Mouse (Mus musculus) heart, postnatal 14 days (tissue): ENCODE results near the gene Klhl33. TPM values are rescaled to one million over a fixed set of nuclear protein-coding genes. Genes with fewer than 3 reads are reported as not detected.
"Not testable (repeated sequence)": the region's sequence is repeated elsewhere in the genome, so short reads cannot be mapped to it uniquely, and the experiment has no call there.

Experiments used
- DNase-seq, 2 experiments: peaks; one replicate each; pipeline ENCODE4 v3.0.0; 2021 to 2022
- intact Hi-C: fragments of 180-260 bp; cut with DNase I; formaldehyde crosslinking; loops from one replicate; pipeline ENCODE4 v1.15.1; 2025
- long read RNA-seq, 2 experiments: library from polyadenylated mRNA; stranded (forward); transcript quantifications; one replicate each; pipeline ENCODE4 v2.0.0; 2021
- total RNA-seq, 2 experiments: library from RNA; stranded (reverse); gene quantifications; 2 replicates each; pipeline ENCODE4 v1.2.3; 2021

The Klhl33 gene
- 10 to 100 TPM; 14.5 to 22.5 TPM for total RNA-seq
- long read RNA-seq, experiment 1, full-length matches to known transcripts, result 23 of 25 reads
- long read RNA-seq, experiment 1, partial matches to known transcripts, result 0 of 25 reads
- long read RNA-seq, experiment 1, other reads (novel, unspliced or antisense), result 2 of 25 reads
- long read RNA-seq, experiment 2, full-length matches to known transcripts, result 33 of 36 reads
- long read RNA-seq, experiment 2, partial matches to known transcripts, result 0 of 36 reads
- long read RNA-seq, experiment 2, other reads (novel, unspliced or antisense), result 3 of 36 reads

DNA sequence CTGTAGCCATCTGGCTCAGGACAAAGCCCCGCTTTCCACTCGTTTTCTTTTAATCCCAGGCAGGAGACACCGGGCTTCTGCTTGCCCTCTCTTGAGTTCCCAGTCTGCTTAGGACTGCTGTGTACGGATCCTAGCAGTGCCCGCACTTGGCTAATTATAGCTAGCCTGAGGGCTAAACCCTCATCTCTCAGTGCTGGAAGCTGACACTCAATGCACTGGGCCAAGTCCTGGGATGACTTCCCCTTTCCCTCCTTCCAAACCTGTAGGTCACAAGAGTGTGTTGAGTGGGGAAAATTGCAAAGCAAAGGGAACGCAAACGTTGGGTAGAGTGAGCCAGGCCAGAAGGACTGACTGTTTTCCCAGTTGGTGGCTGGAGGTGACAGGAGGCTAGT lies at the start of gene Klhl33:
TSS of gene Klhl33 (minus strand) at position 134 of the 392 bp plus-strand sequence.
- intact Hi-C loops, result no loop called here

DNA sequence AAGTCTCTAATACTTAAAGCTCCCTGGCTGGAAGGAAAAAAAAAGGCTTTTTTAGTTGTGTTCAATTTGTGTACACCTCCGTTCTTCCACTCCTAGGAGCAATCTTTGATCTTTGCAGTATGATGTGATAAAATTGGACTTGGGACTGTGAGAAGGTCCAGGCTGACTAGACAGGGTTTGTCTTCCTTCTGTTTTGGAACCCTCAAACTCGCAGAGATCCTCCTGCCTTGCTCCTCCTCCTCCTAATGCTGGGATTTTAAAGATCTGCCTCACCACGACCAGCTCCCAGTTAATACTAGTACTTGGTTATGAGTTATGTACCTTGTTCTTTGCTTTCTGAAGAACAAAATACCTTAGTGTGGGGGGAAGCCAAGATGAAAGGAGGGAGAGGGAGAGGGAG lies 48.2 kb upstream of the Klhl33 start:
- intact Hi-C loops, result loop anchor here (2.0 kb wide), 1 partner anchor 15 kb away; no protein-coding TSS in a partner anchor

More for the DNA sequence above, at the start of gene Klhl33:
- peak; percentile 17 to 42 for DNase-seq

DNA sequence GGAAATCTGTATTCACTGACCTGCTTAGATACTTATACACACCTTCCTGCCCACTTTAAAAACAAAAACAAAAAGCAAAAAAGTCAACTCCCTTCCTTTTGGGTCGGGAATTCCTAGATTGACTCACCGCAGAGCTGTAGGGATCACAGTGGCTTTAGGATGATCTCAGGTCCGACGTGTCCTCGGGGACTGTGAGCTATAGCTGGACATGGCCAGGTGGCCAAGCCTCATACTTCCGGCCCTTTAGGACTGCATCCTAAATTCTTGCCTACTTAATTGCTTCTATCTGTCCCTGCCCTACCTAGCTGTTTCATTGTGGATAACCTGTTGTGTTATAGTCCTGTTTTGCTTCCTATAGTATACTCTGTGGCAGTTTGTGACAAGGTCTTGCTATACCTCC lies 47.8 kb upstream of the Klhl33 start:
- intact Hi-C loops, result loop anchor here (2.0 kb wide), 1 partner anchor 16 kb away; no protein-coding TSS in a partner anchor
- DNase-seq, result not testable (repeated sequence)

More for the DNA sequence above, 48.2 kb upstream of the Klhl33 start:
- not testable (repeated sequence) for DNase-seq

DNA sequence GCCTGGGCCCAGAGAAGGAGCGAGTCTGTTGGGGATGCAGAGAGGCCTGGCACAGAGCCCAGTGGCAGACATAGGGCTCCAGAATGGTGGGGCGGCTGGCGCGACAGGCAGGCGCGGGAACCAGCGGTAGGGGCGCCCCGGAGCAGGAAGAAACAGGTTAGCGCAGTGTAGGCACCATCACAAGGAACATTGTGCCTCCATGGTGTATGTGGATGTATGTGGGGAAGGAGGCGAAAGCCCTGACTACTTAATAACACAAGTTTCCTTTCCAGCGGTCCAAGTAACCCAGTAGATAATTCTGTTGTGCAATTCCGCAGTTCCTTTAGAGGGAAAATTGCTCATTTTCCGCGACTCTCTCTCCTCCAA lies 47.3 kb upstream of the Klhl33 start:
- intact Hi-C loops, result loop anchor here (2.0 kb wide), 1 partner anchor 16 kb away; no protein-coding TSS in a partner anchor
- not testable (repeated sequence) for DNase-seq

DNA sequence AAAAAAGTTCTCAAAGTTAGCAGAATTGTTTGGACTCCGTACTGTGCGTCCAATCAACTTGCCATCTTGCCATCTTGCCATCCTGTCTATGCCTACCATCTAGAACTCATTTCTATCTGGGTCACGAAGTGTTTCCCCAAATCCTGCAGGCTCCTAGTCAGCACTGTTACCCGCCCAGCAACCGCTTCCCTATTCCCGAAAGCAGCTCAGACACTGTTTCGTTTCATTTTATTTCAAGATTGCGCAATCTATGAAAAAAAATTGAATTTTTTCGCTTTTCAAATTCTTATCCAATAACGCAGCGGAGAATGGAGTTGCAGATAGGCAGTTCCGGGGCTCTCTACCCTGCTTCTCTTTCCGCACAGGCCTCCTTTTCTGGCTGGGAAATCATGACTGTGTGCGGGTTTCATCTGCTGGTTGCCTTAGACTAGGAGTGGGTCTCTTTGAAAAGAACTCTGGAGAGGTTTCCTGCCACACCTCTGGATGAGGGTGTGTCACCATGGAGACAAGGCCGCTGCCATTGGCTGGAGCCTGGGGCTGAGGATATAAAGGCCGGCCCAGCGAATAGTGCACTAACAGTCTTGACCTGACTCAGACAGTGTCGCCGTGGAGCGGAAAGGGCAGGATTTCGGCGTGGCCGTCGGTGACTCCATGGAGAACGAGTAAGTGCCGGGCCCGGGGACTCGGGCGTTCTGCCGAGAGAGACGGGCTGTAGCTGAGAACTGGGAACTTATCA lies 46.8 kb upstream of the Klhl33 start, which contains the start of gene Gm49342:
TSS of gene Gm49342 (plus strand) at position 586 of the 736 bp plus-strand sequence.
- DNase-seq, result peak; percentile 93 to 94
- intact Hi-C loops, result loop anchor here (2.0 kb wide), 1 partner anchor 17 kb away; no protein-coding TSS in a partner anchor

DNA sequence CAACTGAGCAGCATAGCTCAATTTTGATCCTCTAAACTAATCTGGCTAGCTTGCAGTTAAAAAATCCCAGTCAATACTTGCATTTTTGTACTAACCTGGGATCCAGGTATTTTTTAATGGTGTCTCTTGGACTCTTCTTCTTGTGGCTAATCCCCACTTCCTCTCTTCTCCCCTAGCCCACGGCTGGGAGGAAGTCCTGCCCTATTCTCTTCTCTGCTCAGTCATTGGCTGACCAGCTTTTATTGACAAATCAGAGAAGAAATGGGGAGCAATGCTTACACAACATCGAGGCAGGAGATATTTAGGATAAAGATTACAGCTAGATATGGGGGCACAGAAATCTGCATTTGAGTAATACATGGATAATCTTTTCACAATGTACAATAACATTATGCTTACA lies 41.6 kb upstream of the Klhl33 start:
- intact Hi-C loops, result loop anchor here (5.0 kb wide), 1 partner anchor 127 kb away; no protein-coding TSS in a partner anchor
- no peak for DNase-seq

DNA sequence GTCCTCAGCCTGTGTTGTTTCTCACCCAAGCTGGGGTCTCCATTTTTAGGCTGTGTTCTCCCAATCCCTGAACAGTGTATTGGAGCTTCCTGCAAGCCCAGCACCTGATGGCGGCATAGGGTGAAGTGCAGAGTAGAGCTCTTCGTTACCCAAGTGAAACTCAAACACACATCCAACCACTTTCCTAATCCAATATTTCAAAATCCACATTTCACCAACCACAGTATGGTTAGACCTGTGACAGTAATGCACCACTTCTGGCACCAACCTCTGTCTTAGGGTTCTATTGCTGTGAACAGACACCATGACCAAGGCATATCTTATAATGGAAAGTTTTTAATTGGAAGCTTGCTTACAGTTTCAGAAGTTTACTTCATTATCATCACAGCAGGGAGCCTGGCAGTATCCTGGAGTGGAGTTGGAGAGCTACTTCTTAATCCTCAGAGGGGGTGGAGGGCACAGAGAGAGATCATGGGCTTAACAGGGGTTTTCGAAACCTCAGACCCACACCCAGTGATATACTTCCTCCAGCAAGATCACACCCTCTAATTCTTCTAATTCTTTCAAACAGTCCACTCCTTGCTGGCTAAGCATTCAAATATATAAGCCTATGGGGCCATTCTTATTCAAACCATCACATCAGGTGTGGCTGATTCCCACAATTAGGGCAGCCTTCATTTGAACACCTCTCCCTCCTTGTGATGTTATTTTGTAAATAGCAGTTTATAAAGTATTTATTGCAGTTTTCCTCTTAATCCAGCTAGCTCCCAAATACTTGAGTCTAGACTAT lies 41.0 kb upstream of the Klhl33 start:
- DNase-seq, result no peak
- intact Hi-C loops, result loop anchor here (5.0 kb wide), 1 partner anchor 126 kb away; no protein-coding TSS in a partner anchor

DNA sequence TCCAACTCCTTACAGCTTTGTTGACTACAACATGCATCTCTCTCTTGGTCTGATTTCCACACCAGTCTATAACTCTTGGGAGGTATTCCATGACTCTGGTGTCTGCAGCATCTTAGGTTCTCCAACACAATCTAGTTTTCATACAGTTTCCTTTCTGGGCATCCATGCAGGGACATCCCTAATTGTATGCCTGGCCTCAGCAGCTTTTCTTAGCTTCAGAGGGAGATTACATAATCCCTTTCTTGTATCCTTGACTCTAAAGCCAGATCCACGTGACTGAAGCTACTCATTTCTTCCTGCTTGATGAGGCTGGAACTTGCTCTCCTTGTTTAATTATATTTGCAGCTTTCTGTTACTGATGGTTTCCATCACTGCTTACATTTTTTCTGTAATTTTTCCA lies 39.3 kb upstream of the Klhl33 start:
- no peak for DNase-seq
- intact Hi-C loops, result loop anchor here (5.0 kb wide), 1 partner anchor 124 kb away; no protein-coding TSS in a partner anchor

DNA sequence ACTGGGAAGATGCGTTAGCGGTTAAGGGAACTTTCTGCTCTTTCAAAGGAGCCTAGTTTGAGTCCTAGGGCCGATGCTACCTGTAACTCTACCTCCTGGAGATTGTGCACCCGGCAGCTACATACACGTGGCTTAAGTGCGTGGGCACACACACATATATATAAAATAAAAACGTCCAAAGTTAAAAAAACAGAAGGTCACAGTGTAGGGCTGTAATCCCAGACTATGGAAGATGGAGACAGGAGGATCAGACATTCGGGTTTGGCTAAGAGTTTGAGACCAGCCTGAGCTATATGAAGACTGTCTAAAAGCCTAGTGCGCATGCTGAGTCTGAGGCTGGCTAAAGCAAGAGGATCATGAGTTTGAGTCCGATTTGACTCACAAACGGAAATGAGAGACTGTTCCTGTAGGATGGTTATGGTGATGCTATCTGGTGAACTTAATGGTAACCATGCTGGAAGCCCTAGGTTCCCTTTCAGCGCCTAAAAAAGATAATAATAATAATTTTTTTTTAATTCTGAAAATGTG lies 34.2 kb upstream of the Klhl33 start:
- intact Hi-C loops, result no loop called here
- DNase-seq, result no peak

DNA sequence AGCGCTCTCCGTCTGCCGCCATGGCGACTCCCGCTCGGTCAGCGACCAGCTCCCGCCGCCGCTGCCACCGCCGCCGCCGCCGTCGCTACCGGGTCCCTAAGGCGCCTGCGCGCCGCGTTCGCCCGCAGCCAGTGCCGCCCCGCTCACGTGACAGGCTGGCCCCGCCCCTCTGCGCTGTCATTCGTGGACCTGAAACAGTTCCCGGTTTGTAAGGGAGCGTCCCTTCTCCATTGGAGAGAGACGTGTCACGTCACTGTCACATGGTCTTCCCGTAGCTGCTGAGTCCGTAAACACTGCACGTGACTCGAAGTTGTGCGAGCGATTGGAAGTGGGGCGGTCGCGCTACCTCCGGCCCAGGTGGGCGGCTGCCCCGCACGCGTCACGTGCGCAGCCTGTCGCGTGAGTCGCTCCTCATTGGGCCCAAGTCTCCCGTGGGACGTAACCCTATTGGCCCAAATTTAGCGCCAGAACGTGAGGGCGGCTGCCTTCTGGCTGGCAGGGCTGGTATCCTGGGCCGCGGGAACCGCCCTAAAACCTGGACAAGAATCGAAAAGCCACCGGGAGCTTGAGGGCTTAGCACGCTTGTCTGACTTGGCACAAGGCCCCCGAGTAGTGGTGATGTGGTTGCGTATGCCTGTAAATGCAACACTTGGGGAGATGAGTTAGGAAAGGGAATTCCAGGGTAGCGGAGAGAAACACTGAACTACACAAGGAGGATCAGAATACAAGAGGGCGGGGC lies 33.6 kb upstream of the Klhl33 start, which contains the start of the genes Pip4p1 and Pnp:
TSS of gene Pip4p1 (minus strand) at position 103 of the 739 bp plus-strand sequence.
TSS of gene Pnp (plus strand) at position 329 of the 739 bp plus-strand sequence.
- DNase-seq, result peak; percentile 99
- intact Hi-C loops, result no loop called here

DNA sequence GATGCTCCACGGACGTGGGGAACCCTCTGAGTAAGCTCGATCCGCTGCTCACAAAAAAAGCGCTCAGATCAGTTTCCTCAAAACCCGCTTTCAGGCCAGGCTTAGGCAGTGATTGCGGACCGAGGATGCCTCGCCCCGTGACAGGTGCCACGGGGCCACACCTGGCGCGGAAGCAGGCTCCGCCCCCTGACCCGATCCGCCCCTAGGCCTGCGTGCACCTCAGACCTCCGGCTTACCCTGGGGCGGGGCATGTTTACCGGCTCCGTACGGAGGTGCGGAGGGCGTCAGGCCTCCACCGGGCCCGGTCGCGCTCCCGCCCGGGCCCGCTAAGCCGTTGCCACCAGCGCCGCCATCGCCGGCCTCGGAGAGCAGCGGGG lies 33.1 kb upstream of the Klhl33 start:
- no peak for DNase-seq

DNA sequence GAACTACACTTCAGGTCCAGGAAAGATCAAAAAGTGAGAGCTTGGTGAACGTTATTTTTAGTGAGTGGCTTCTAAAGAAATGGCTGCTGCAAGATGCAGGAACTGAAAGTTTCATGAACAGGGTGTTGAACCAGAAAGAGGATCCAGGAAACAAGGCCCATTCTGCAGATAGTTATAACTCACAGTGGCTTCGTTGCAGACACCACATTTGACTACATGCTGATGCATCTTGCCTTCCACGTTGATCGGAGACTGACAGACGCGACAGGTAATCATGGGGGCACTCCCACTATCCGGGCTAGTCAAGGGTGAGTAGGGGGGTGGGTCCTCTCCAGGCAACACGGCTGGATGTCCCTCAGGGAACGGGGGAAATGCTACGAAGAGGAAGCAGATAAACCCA lies 32.6 kb upstream of the Klhl33 start:
- intact Hi-C loops, result loop anchor here (5.0 kb wide), 2 partner anchors 58 to 123 kb away; partner anchors contain the start of genes Ccnb1ip1, Parp2 and Tep1
- DNase-seq, result no peak

More for the DNA sequence above, 33.1 kb upstream of the Klhl33 start:
- intact Hi-C loops, result no loop called here

DNA sequence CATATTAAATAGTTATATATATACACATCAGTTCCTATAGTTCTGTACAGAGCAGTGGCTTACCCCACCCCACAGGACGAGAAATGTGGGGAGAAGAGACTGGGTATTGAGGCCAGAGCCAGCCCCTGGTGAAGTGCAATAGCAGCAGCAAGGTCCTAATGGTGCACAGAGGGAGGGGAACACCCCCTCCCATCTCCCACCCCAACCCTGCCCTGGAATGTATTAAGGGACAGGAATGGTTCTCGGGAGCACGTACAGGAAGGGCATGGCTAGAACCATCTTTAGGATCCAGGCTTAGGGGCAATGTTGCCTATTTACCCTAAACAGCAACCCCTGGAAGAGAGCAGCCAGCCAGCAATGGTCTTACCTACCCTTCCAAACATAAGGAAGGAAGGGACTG lies 30.1 kb upstream of the Klhl33 start:
- intact Hi-C loops, result loop anchor here (5.0 kb wide), 2 partner anchors 55 to 120 kb away; partner anchors contain the start of genes Ccnb1ip1, Parp2 and Tep1

DNA sequence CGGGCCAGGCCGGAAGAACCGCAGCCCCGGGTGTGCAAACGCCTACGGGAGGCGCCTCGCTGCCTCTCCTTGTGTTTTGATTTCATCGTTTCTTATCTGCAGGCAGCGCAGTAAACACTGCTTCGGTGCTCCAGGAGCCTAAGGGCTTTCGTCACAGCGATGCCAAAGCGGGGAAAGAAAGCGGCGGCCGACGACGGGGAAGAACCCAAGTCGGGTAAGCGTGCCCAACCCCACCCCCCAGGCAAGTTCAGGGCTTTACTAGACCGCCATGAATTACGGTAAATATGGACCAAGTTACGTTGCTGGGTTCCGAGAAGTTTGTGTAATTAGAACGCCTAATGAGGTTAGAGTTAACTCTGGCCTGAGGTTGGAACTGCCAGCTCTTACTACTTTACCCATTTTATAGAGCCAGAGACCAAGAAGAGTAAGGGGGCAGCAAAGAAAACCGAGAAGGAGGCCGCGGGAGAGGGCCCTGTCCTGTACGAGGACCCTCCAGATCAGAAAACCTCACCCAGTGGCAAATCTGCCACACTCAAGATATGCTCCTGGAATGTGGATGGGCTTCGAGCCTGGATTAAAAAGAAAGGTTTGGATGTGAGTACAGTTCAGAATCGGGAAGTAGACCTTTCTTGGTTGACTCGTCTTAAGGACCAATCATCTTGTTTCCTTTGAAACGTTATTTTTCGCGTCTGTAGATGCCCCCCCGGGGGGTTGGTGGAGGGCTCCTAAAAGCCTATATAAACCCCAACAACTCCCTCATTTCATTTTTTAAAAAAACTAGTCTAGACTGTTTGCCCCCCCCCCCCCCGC lies 28.0 kb upstream of the Klhl33 start:
- intact Hi-C loops, result loop anchor here (5.0 kb wide), 2 partner anchors 53 to 118 kb away; partner anchors contain the start of genes Ccnb1ip1, Parp2 and Tep1
- DNase-seq, result no peak

More for the DNA sequence above, 30.1 kb upstream of the Klhl33 start:
- DNase-seq, result no peak

DNA sequence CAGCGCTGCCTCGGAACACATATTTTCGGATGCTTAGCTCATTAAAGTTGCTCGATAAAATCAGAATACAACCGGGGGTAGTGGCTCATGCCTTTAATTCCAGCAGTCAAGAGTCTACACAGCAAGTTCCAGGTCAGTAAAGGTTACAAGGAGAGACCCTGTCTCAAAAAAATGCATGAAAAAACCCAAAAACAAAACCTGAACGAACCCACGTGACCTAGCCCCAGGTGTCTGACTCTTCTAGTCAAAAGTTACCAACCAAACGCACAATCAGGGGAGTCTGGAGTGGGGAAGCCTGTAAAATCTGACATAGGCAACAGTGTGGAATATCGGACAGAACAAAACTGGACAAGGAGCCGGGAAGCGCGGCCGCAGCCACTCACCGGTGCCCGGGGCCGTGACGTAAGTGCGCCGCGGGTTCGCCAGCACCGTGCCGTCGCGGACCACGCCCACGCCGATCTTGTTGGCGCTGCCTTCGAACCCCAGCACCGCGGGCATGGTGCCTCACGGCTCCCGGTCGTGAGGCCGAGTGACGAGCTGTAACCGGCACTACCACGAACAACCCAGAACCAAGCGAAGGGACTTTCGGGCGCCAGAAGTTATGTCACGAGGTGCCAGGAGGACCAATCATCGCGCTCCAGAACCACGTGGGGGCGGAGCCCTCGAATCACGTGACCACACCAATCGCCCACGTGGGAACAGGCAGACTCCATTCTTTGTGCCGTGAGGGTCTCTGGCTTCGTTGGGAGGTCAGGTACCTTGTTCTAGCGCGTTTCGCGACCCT lies 27.2 kb upstream of the Klhl33 start, which contains the start of the genes Osgep and Apex1:
TSS of gene Osgep (minus strand) at position 613 of the 784 bp plus-strand sequence.
TSS of gene Apex1 (plus strand) at position 688 of the 784 bp plus-strand sequence.
- intact Hi-C loops, result loop anchor here (5.0 kb wide), 3 partner anchors 52 to 138 kb away; partner anchors contain the start of genes Ccnb1ip1, Parp2 and Tep1
- peak; percentile 92 to 93 for DNase-seq

DNA sequence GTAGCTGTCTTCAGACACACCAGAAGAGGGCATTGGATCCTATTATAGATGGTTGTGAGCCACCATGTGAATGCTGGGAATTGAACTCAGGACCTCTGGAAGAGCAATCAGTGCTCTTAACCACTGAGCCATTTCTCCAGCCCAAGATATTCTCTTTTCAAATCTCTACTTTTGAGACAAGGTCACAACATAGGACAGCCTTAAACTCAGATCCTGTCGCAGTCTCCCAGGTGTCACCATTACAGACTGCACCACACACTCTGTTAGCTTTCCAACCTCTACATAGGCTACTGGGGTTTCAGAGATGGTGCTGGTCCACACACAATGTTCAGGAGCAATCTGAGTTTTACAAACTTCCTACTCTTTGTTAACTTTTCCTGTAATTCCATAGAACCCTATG lies 26.1 kb upstream of the Klhl33 start:
- DNase-seq, result not testable (repeated sequence)
- intact Hi-C loops, result loop anchor here (5.0 kb wide), 1 partner anchor 139 kb away; no protein-coding TSS in a partner anchor

DNA sequence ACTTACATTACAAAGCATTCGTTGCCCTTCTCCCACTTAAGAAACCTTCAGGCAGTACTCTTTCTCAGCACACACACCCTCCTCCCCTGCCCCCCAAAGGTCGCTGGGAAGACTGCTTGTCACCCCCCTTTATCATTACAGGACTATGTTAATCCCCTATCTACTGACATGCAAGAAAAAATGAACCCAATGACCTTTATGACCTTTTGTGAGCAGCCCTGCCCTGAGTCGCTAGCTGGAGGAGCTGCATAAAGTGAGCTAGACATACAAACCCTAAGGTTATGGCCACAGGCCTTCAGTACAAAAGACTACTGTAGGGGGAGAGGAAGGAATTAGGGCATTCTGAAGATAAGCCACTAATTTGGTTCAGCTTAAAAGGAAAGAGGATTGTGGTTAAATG lies 14.0 kb upstream of the Klhl33 start:
- no peak for DNase-seq
- intact Hi-C loops, result no loop called here
